Mouse (Mus musculus) ES-E14 (cell line): ENCODE results near the gene Nup107.

Experiments used
- CHD2 ChIP-seq: IDR thresholded peaks from 2 replicates; pipeline ENCODE4 v1.6.1; 2014; ENCODE audit warnings: mild to moderate bottlenecking, low read depth, low read length, inconsistent platforms
- HCFC1 ChIP-seq: IDR thresholded peaks from 2 replicates; pipeline ENCODE4 v1.6.1; 2012; ENCODE audit warnings: low read length, inconsistent platforms, borderline replicate concordance; ENCODE audit not compliant: insufficient read depth
- MAFK ChIP-seq: IDR thresholded peaks from 2 replicates; pipeline ENCODE4 v1.6.1; 2014; ENCODE audit warnings: mild to moderate bottlenecking, low read depth, low read length, inconsistent platforms; ENCODE audit not compliant: insufficient read depth
- ZC3H11A ChIP-seq: IDR thresholded peaks from 2 replicates; pipeline ENCODE4 v1.6.1; 2012; ENCODE audit warnings: low read depth, mild to moderate bottlenecking, inconsistent platforms, low read length, borderline replicate concordance

GRCm38 (mm10) chr10:117732962-117733592 lies 59.4 kb downstream of the Nup107 start:
- TF ChIP-seq MAFK (no peak), CHD2 (no peak), HCFC1 (no peak), ZC3H11A (no peak)
